Mouse (Mus musculus): Measurements from ENCODE around the gene Dock9. TPM values are rescaled to one million over a fixed set of nuclear protein-coding genes. Genes with fewer than 3 reads are reported as not detected.
"Not testable (repeated sequence)": the region's sequence is repeated elsewhere in the genome, so short reads cannot be mapped to it uniquely, and the experiment has no call there.

The Dock9 gene
- polyA plus RNA-seq, 1 experiment from 2014 or later, result 7.0 TPM

- Histone ChIP-seq H3K27ac (ENCODE audit: poor library complexity, severe bottlenecking) (no peak overlapping the region), H3K4me2 (no peak overlapping the region), H3K27me3 (replicated peaks) (no peaks in the 10 kb centered on the region), H3K4me3 (no peak overlapping the region), H3K9ac (no peak overlapping the region), H3K9me3 (replicated peaks) (0 out of 2 replicates have a peak, but pooled peaks cover 3% of the 10 kb centered on the region), H3K36me3 (no peaks in the 10 kb centered on the region), H3K4me1 (replicated peaks) (peaks cover 20% of the 10 kb centered on the region)
- ATAC-seq (ENCODE audit: insufficient number of reproducible peaks, low FRiP score), result no peak
- WGBS, result 68% methylated on average over 9 of the region's 9 CpGs
These were observed 77.7 kb downstream of the Dock9 start for GRCm38 (mm10) chr14:121719638-121720601.

- H3K36me3 ChIP-seq; H3K4me3 ChIP-seq; H3K4me2 ChIP-seq; H3K27me3 ChIP-seq (replicated peaks); ATAC-seq (ENCODE audit: insufficient number of reproducible peaks, low FRiP score); H3K27ac ChIP-seq (ENCODE audit: poor library complexity, severe bottlenecking); H3K9me3 ChIP-seq (replicated peaks); H3K9ac ChIP-seq: not testable (repeated sequence)
- H3K4me1 ChIP-seq (replicated peaks), result peaks cover 40% of the 10 kb centered on the region
- WGBS, result 84% methylated on average over 3 of the region's 3 CpGs
These were observed 82.8 kb downstream of the Dock9 start for GRCm38 (mm10) chr14:121714799-121715198.

GRCm38 (mm10) chr14:121714268-121714667 lies 83.4 kb downstream of the Dock9 start:
- Histone ChIP-seq H3K4me2 (no peak overlapping the region), H3K36me3 (no peaks in the 10 kb centered on the region), H3K4me1 (replicated peaks) (peaks cover 40% of the 10 kb centered on the region), H3K4me3 (no peak overlapping the region), H3K27me3 (replicated peaks) (no peaks in the 10 kb centered on the region), H3K9ac (no peak overlapping the region), H3K27ac (ENCODE audit: poor library complexity, severe bottlenecking) (no peak overlapping the region), H3K9me3 (replicated peaks) (no peaks in the 10 kb centered on the region)
- ATAC-seq (ENCODE audit: insufficient number of reproducible peaks, low FRiP score), result no peak
- WGBS, result 37% methylated on average over 2 of the region's 2 CpGs

GRCm38 (mm10) chr14:121713830-121714197 lies 83.8 kb downstream of the Dock9 start:
- WGBS, result 36% methylated on average over 4 of the region's 4 CpGs
- Histone ChIP-seq H3K27ac (ENCODE audit: poor library complexity, severe bottlenecking) (peak overlapping the region; percentile 58; the same call in 1 of the 2 replicates), H3K9ac (no peak overlapping the region), H3K4me3 (no peak overlapping the region), H3K4me2 (peak overlapping the region; percentile 31), H3K27me3 (replicated peaks) (no peaks in the 10 kb centered on the region), H3K36me3 (no peaks in the 10 kb centered on the region), H3K9me3 (replicated peaks) (no peaks in the 10 kb centered on the region), H3K4me1 (replicated peaks) (peaks cover 40% of the 10 kb centered on the region)
- ATAC-seq (ENCODE audit: insufficient number of reproducible peaks, low FRiP score), result no peak

GRCm38 (mm10) chr14:121713166-121713829 lies 84.3 kb downstream of the Dock9 start:
- Histone ChIP-seq H3K27ac (ENCODE audit: poor library complexity, severe bottlenecking) (peak overlapping the region; percentile 58; the same call in 1 of the 2 replicates), H3K4me3 (no peak overlapping the region), H3K27me3 (replicated peaks) (no peaks in the 10 kb centered on the region), H3K36me3 (no peaks in the 10 kb centered on the region), H3K9ac (no peak overlapping the region), H3K4me1 (replicated peaks) (peaks cover 40% of the 10 kb centered on the region), H3K9me3 (replicated peaks) (no peaks in the 10 kb centered on the region), H3K4me2 (peak overlapping the region; percentile 31)
- ATAC-seq (ENCODE audit: insufficient number of reproducible peaks, low FRiP score), result peak; percentile 5; the same call in 1 of the 2 replicates
- 8% methylated on average over 7 of the region's 7 CpGs for WGBS

GRCm38 (mm10) chr14:121711089-121711826 lies 86.4 kb downstream of the Dock9 start:
- Histone ChIP-seq H3K9me3 (replicated peaks) (no peaks in the 10 kb centered on the region), H3K4me1 (replicated peaks) (peaks cover 40% of the 10 kb centered on the region)
- no peak for ATAC-seq (ENCODE audit: insufficient number of reproducible peaks, low FRiP score)

GRCm38 (mm10) chr14:121710130-121710529 lies 87.5 kb downstream of the Dock9 start:
- Histone ChIP-seq H3K27me3 (replicated peaks) (no peaks in the 10 kb centered on the region), H3K4me3 (no peak overlapping the region), H3K9me3 (replicated peaks) (no peaks in the 10 kb centered on the region), H3K36me3 (no peaks in the 10 kb centered on the region), H3K27ac (ENCODE audit: poor library complexity, severe bottlenecking) (no peak overlapping the region), H3K4me2 (no peak overlapping the region), H3K9ac (no peak overlapping the region), H3K4me1 (replicated peaks) (peaks cover 40% of the 10 kb centered on the region)
- 68% methylated on average over 3 of the region's 3 CpGs for WGBS
- ATAC-seq (ENCODE audit: insufficient number of reproducible peaks, low FRiP score), result no peak

More at GRCm38 (mm10) chr14:121711089-121711826, 86.4 kb downstream of the Dock9 start:
- 43% methylated on average over 14 of the region's 14 CpGs for WGBS
- no peaks in the 10 kb centered on the region for H3K27me3 ChIP-seq (replicated peaks)
- H3K36me3 ChIP-seq, result no peaks in the 10 kb centered on the region
- H3K4me2 ChIP-seq, result no peak overlapping the region
- H3K27ac ChIP-seq (ENCODE audit: poor library complexity, severe bottlenecking), result no peak overlapping the region
- H3K4me3 ChIP-seq, result no peak overlapping the region
- no peak overlapping the region for H3K9ac ChIP-seq

- Histone ChIP-seq H3K9me3 (replicated peaks) (no peaks in the 10 kb centered on the region), H3K4me3 (no peak overlapping the region), H3K36me3 (no peaks in the 10 kb centered on the region), H3K27me3 (replicated peaks) (no peaks in the 10 kb centered on the region), H3K9ac (no peak overlapping the region), H3K4me1 (replicated peaks) (peaks cover 28% of the 10 kb centered on the region), H3K4me2 (no peak overlapping the region), H3K27ac (ENCODE audit: poor library complexity, severe bottlenecking) (no peak overlapping the region)
- no peak for ATAC-seq (ENCODE audit: insufficient number of reproducible peaks, low FRiP score)
- 58% methylated on average over 2 of the region's 2 CpGs for WGBS
These were observed 89.4 kb downstream of the Dock9 start for GRCm38 (mm10) chr14:121708244-121708643.

GRCm38 (mm10) chr14:121706482-121706901 lies 91.1 kb downstream of the Dock9 start:
- Histone ChIP-seq H3K9me3 (replicated peaks) (no peaks in the 10 kb centered on the region), H3K9ac (no peak overlapping the region), H3K27me3 (replicated peaks) (no peaks in the 10 kb centered on the region), H3K36me3 (no peaks in the 10 kb centered on the region), H3K4me3 (no peak overlapping the region), H3K27ac (ENCODE audit: poor library complexity, severe bottlenecking) (no peak overlapping the region), H3K4me2 (no peak overlapping the region), H3K4me1 (replicated peaks) (peaks cover 17% of the 10 kb centered on the region)
- no peak for ATAC-seq (ENCODE audit: insufficient number of reproducible peaks, low FRiP score)
- WGBS, result 62% methylated on average over 3 of the region's 3 CpGs

- Histone ChIP-seq H3K4me1 (replicated peaks) (peaks cover 8% of the 10 kb centered on the region), H3K4me3 (no peak overlapping the region), H3K36me3 (no peaks in the 10 kb centered on the region), H3K4me2 (no peak overlapping the region), H3K9me3 (replicated peaks) (no peaks in the 10 kb centered on the region), H3K27me3 (replicated peaks) (no peaks in the 10 kb centered on the region), H3K9ac (no peak overlapping the region), H3K27ac (ENCODE audit: poor library complexity, severe bottlenecking) (no peak overlapping the region)
- no peak for ATAC-seq (ENCODE audit: insufficient number of reproducible peaks, low FRiP score)
- WGBS, result 66% methylated on average over 5 of the region's 5 CpGs
These were observed 92.0 kb downstream of the Dock9 start for GRCm38 (mm10) chr14:121705644-121706043.

- Histone ChIP-seq H3K27me3 (replicated peaks) (no peaks in the 10 kb centered on the region), H3K4me3 (no peak overlapping the region), H3K36me3 (no peaks in the 10 kb centered on the region), H3K27ac (ENCODE audit: poor library complexity, severe bottlenecking) (peak overlapping the region; percentile 20; the same call in 1 of the 2 replicates), H3K9ac (no peak overlapping the region), H3K4me2 (no peak overlapping the region), H3K9me3 (replicated peaks) (no peaks in the 10 kb centered on the region), H3K4me1 (replicated peaks) (peaks cover 17% of the 10 kb centered on the region)
- ATAC-seq (ENCODE audit: insufficient number of reproducible peaks, low FRiP score), result peak; percentile 42
- 35% methylated on average over 4 of the region's 4 CpGs for WGBS
These were observed 95.1 kb downstream of the Dock9 start for GRCm38 (mm10) chr14:121702534-121702933.

Measured in heart, embryonic 12.5 days (tissue).